Mouse (Mus musculus) lung, adult 18-20 months (tissue): ENCODE measurements around the gene Tas1r2.

Experiments
- DNase-seq, 2 experiments: peaks; one replicate each; pipeline ENCODE4 v3.0.0; 2022; ENCODE audit warnings: mixed read lengths in 2 of 2

Gene Tas1r2

GRCm38 (mm10) chr4:139653238-139653637, at the start of gene Tas1r2:
Gene Tas1r2 (plus strand): TSS chr4:139653538.
- DNase-seq, result no peak

DNA sequence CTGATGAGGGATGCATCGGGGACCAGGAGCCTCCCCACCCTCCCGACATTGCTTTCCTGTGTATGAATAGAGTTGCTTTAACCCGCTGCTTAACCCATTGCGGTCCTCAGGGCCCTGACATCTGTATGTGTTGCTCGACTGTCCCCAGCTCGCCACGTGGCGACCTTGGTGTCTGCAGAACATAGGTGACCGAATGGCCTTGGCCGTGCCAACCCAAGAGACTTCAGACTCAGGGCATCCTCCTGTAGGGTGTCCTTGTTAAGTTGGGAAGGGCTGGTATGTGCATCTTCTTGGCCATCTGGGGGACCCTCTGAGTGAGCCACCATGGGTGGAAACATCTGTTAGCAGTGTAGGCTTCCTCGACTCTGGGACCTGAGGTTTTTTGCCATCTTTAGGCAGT, 48.1 kb upstream of the Tas1r2 start:
- DNase-seq, result no peak

DNA sequence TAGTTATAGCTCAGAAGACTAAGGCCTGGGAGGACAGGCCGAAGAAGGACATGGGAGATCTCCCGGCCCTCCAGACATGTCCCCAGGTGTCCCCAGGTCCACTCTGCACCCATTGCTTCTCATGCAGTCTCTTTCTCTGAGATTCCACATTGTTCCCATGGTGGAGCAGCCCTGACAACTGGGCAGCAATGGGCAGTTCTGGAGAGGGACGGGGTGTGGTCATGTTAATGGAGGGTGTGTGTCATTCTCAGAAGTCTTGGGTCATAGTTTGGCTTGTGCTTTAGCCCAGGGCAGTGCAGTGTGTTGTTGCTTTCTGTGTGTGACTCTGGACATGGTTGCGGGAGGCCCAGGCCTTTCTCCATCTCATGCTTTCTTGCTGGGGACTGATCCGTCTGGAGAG, 46.6 kb upstream of the Tas1r2 start:
- DNase-seq, result no peak

DNA sequence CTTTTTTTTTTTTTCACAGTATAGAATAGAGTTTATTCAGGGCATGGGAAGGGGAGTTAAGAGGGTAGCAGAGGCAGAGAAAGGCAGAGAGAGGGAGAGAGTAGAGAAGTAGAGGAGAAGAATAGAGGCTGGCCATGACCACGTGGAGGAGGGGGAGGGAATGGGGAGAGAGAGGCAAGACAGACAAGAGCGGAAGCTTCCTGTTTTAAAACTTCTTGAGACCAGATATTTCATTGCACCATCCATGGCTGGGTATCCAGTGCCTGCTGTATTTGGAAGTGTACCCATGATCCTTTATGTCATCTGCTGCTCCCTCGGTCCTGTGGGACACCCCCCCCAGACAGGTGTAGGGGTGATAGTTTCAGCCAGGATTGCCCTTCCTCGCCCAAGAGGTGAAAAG, 44.4 kb upstream of the Tas1r2 start:
- no peak for DNase-seq

DNA sequence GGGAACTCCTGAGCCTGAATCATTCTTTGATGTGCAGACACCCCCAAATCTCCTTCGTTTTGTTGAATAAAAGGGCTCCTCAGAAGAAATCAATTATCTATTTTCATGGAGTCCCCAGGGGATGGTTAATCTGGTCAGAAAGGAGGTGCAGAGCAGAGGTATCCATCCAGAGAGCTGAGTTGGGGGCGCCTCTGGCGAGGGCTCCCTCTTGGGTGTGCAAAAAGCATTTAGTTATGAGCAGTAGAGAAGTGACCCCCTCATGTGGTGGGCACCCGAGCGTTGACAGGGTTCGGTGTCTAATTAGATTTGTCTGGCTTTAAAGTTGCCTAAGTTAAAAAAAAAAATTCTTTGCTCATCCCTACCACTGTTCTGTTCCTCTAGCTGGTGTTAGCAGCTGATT, 42.4 kb upstream of the Tas1r2 start:
- no peak for DNase-seq

GRCm38 (mm10) chr4:139611542-139611953, 41.8 kb upstream of the Tas1r2 start:
- DNase-seq, result peak; percentile 73 to 82

- no peak for DNase-seq
Measured at GRCm38 (mm10) chr4:139614524-139615260, 38.6 kb upstream of the Tas1r2 start.

DNA sequence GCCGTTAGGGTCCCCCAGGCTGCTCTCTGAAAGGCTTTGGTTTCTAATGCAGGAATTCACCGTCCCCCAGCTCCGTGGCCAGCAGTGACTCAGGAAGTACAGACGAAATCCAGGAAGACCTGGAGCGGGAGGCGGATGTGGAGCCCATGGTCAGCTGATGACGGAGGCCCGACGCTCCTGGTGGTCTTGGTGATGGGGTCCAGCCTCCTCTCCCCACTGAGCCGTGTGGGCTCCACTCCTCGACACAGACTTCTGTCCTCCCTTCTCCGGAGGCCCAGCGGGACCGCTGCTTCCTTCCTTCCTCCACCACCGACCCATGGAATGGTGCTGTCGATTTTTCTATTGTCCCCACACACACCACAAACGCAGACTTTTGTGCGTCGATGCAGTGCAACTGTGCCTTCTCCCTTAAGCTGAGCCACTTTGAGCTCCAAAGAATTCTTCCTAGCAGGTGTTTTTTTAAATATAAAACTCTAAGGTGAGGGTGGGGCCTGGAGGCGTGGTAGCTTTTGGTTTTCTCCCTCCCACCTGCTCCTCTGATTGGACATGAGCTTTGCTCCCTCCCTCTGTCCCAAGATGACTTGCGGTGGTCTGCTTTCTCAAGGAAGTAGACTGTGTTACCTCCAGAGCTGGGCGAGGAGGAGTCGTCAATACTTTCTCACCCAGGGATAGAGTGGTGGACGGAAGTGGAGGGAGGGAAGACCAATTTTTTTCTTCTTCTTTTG, 36.9 kb upstream of the Tas1r2 start:
- peak; percentile 79 to 83 for DNase-seq

GRCm38 (mm10) chr4:139617001-139617364, 36.4 kb upstream of the Tas1r2 start:
- DNase-seq, result no peak

DNA sequence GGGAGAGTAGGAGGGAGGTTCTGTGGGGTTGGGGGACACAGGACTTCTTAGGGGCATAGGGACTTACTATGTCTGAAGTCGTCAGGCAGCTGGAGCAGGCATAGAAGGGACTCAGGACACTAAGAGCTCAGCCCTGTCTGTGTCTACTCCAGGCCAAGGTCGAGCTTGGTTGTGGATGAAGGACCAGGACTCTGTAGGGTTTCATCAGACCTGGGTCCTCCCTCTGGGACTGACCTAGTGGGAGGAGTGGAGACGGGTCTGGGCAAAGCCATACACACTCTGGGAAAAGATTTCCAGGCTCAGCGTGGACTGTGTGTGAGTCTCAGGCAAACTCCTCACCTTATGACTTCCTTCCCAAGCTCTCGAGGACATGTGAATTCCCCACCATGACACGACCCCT, 33.6 kb upstream of the Tas1r2 start:
- DNase-seq, result no peak

DNA sequence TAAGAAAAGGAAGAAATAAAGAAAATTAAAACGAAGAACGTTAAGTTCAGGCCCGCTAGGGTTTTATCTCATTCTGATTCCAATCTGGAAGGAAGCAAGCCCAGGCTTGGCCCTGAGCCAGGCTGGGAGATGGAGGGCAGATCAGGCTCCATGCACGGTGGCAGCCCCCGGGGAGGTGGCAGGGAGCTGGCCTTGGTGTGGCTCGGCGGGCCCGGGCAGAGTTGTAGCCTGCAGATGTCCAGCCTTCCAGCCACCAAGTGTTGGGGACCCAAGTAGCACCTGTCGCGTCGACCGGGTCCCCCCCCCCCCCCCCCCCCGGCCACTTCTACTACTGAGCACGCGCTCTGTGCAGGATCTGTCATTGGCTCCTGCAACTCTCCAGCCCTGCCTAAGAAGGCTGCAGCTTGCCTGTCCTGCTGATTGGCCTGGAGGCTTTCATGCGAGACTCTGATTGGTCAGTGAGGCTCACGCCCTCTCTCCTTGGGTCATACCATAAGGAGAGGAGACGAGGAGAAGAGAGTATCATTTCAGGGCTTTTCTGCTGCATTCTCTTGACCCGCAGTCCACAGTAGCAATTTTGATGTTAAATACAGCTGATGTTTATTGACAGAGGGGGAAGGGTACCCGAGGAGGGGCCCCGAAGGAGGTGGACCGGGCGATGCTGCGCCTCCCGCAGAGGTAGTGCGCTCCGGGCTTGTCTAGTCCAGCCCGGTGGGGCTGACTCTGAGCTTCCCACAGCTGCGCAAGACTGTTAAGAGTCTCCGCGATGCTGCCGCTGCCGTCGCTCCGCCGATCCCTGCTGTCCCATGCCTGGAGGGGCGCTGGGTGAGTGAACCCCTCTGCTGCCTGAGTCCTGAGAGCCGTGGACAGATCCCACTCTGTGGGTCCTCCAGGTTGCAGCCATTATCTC, 30.7 kb upstream of the Tas1r2 start, which contains the start of gene Aldh4a1:
Aldh4a1 (plus strand) TSS at position 494 of the 910 bp plus-strand sequence.
- DNase-seq, result peak; percentile 94 to 96

GRCm38 (mm10) chr4:139623434-139624115, 29.8 kb upstream of the Tas1r2 start:
- no peak for DNase-seq

DNA sequence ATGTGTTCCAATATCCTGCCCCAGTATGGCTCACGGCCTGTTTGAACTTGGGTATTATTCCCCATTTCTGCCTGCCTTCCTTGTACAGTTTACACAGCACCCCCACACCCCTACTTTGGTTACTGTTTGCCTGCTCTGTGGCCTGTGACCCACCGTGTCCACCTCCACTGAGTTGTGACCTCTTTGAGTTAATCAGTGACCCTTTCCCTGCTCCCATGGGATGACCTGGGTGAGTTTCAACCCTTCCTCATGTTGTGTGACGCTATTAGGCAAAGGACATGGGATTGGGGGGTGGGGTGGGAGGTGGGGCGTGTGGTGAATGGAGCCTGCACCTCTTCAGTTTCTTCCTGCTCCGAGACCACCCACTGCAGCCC, 29.2 kb upstream of the Tas1r2 start:
- no peak for DNase-seq

GRCm38 (mm10) chr4:139624706-139625105, 28.6 kb upstream of the Tas1r2 start:
- peak; percentile 76 to 84 for DNase-seq

- no peak for DNase-seq
Measured at GRCm38 (mm10) chr4:139627361-139627760, 26.0 kb upstream of the Tas1r2 start.

- DNase-seq, result no peak
Measured at GRCm38 (mm10) chr4:139630171-139630570, 23.2 kb upstream of the Tas1r2 start.

- peak in 1 of 2 experiments; percentile 41 for DNase-seq
Measured at GRCm38 (mm10) chr4:139631141-139631540, 22.2 kb upstream of the Tas1r2 start.

GRCm38 (mm10) chr4:139631569-139632253, 21.6 kb upstream of the Tas1r2 start:
- peak in 1 of 2 experiments; percentile 26 for DNase-seq

GRCm38 (mm10) chr4:139632254-139632580, 21.1 kb upstream of the Tas1r2 start:
- peak in 1 of 2 experiments; percentile 31 for DNase-seq

- DNase-seq, result peak; percentile 52 to 58
Measured at GRCm38 (mm10) chr4:139636373-139636772, 17.0 kb upstream of the Tas1r2 start.

DNA sequence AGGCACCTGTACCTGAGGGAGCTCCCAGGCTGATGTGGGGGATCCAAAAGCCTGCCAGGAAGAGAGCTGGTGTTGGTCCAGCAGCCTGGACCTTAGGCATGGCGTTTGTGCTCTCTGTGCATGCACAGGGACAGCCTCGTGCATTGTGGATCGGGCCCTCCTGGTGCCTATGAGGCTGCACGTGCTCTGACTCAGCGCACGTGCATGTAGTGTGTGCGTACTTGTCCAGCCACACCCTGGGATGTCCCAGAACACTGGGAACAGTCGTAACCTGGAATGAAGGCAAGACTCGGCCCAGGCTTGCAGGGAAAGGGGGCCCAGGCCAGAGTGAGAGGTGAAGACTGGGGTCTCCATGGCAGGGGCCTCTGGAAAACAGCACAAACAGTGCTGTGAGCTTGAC, 15.5 kb upstream of the Tas1r2 start:
- DNase-seq, result no peak

- DNase-seq, result no peak
Measured at GRCm38 (mm10) chr4:139638356-139638755, 15.0 kb upstream of the Tas1r2 start.
